Mouse (Mus musculus): ENCODE data around the gene Nisch.
A peak's percentile ranks its signal among the peaks of the same experiment; 100 is the strongest.

Nisch gene

GRCm38 (mm10) chr14:31189348-31189747, 27.4 kb downstream of the Nisch start:
- DNase-seq (ENCODE audit: low read depth) = no peak

- peak; percentile 51 for DNase-seq (ENCODE audit: low read depth)
Measured at GRCm38 (mm10) chr14:31188771-31189181, 28.0 kb downstream of the Nisch start.

- no peak for DNase-seq (ENCODE audit: low read depth)
Measured at GRCm38 (mm10) chr14:31186656-31187055, 30.1 kb downstream of the Nisch start.

- no peak for DNase-seq (ENCODE audit: low read depth)
Measured at GRCm38 (mm10) chr14:31184195-31184594, 32.6 kb downstream of the Nisch start.

- DNase-seq (ENCODE audit: low read depth) = no peak
Measured at GRCm38 (mm10) chr14:31183541-31183940, 33.2 kb downstream of the Nisch start.

GRCm38 (mm10) chr14:31182786-31183290, 33.9 kb downstream of the Nisch start:
- DNase-seq (ENCODE audit: low read depth) = no peak

- no peak for DNase-seq (ENCODE audit: low read depth)
Measured at GRCm38 (mm10) chr14:31181512-31181911, 35.2 kb downstream of the Nisch start.

GRCm38 (mm10) chr14:31179677-31180365, 36.9 kb downstream of the Nisch start:
- DNase-seq (ENCODE audit: low read depth) = no peak

- DNase-seq (ENCODE audit: low read depth) = no peak
Measured at GRCm38 (mm10) chr14:31177715-31178114, 39.0 kb downstream of the Nisch start.

GRCm38 (mm10) chr14:31177287-31177686, 39.5 kb downstream of the Nisch start:
- no peak for DNase-seq (ENCODE audit: low read depth)

GRCm38 (mm10) chr14:31173537-31173936, 43.2 kb downstream of the Nisch start:
- no peak for DNase-seq (ENCODE audit: low read depth)

- DNase-seq (ENCODE audit: low read depth) = no peak
Measured at GRCm38 (mm10) chr14:31172781-31173455, 43.8 kb downstream of the Nisch start.

- DNase-seq (ENCODE audit: low read depth) = no peak
Measured at GRCm38 (mm10) chr14:31171821-31172220, 44.9 kb downstream of the Nisch start.

GRCm38 (mm10) chr14:31171386-31171785, 45.4 kb downstream of the Nisch start:
- DNase-seq (ENCODE audit: low read depth) = no peak

GRCm38 (mm10) chr14:31170963-31171362, 45.8 kb downstream of the Nisch start:
- no peak for DNase-seq (ENCODE audit: low read depth)

GRCm38 (mm10) chr14:31169508-31169907, 47.2 kb downstream of the Nisch start:
- DNase-seq (ENCODE audit: low read depth) = no peak

GRCm38 (mm10) chr14:31168425-31168824, 48.3 kb downstream of the Nisch start, which contains the start of gene Stab1:
Stab1 (minus strand) TSS chr14:31168641.
- no peak for DNase-seq (ENCODE audit: low read depth)

- DNase-seq (ENCODE audit: low read depth) = no peak
Measured at GRCm38 (mm10) chr14:31166827-31167226, 49.9 kb downstream of the Nisch start.

GRCm38 (mm10) chr14:31165991-31166630, 50.6 kb downstream of the Nisch start:
- DNase-seq (ENCODE audit: low read depth) = peak; percentile 8

GRCm38 (mm10) chr14:31165458-31165857, 51.3 kb downstream of the Nisch start:
- no peak for DNase-seq (ENCODE audit: low read depth)

- DNase-seq (ENCODE audit: low read depth) = no peak
Measured at GRCm38 (mm10) chr14:31165010-31165409, 51.7 kb downstream of the Nisch start.

GRCm38 (mm10) chr14:31164067-31164466, 52.7 kb downstream of the Nisch start:
- DNase-seq (ENCODE audit: low read depth) = no peak

GRCm38 (mm10) chr14:31161638-31162037, 55.1 kb downstream of the Nisch start:
- no peak for DNase-seq (ENCODE audit: low read depth)

Data from fibroblast of lung, adult 2 months (primary cell).